Comparison of ENCODE assay signal across 18 mouse cellular contexts in genomic region chr4:111621865-111622264, GRCm38 (mm10).
DNase-seq lines count a peak whose midpoint lies in the region; ATAC-seq lines count a peak whose summit lies in the region.
"Had no signal": no experiment of that assay in that cellular context is flagged by ENCODE, and none has a peak within 500 bp of the region (broad histone marks: within the 10 kb centered on the region; RNA-seq: fewer than 3 reads in every experiment).

No protein-coding gene starts in this region.

- H3K27me3 ChIP-seq in forebrain, embryonic 13.5 days, result no peaks in the 10 kb centered on the region
- H3K27me3 ChIP-seq in forebrain, embryonic 11.5 days (ENCODE audit: control insufficient read depth, insufficient read depth, low read length), result no peaks in the 10 kb centered on the region
- no peaks in the 10 kb centered on the region for H3K27me3 ChIP-seq in hindbrain, embryonic 16.5 days (replicated peaks; ENCODE audit: control insufficient read depth, insufficient read depth, low read length)
- H3K27me3 ChIP-seq in hindbrain, embryonic 12.5 days, result no peaks in the 10 kb centered on the region
- H3K27me3 ChIP-seq: liver, embryonic 13.5 days; lung, embryonic 15.5 days; midbrain, embryonic 12.5 days; neural tube, embryonic 15.5 days had no signal

- H3K4me3 ChIP-seq in forebrain, embryonic 13.5 days, result no peak overlapping the region
- H3K4me3 ChIP-seq in forebrain, embryonic 11.5 days (ENCODE audit: low read depth, low read length), result no peak overlapping the region
- no peak overlapping the region for H3K4me3 ChIP-seq in hindbrain, embryonic 16.5 days (ENCODE audit: low read length)
- H3K4me3 ChIP-seq in hindbrain, embryonic 12.5 days, result no peak overlapping the region
- H3K4me3 ChIP-seq: liver, embryonic 13.5 days; lung, embryonic 15.5 days; midbrain, embryonic 12.5 days; neural tube, embryonic 15.5 days had no signal

- WGBS in forebrain, embryonic 13.5 days, result 48% methylated on average over 2 of the region's 2 CpGs
- 47% methylated on average over 2 of the region's 2 CpGs for WGBS in forebrain, embryonic 11.5 days
- WGBS in hindbrain, embryonic 16.5 days, result 28% methylated on average over 2 of the region's 2 CpGs
- WGBS in hindbrain, embryonic 12.5 days, result 53% methylated on average over 2 of the region's 2 CpGs

- H3K27ac ChIP-seq in forebrain, embryonic 13.5 days, result no peak overlapping the region
- H3K27ac ChIP-seq in forebrain, embryonic 11.5 days (ENCODE audit: low read depth, low read length), result no peak overlapping the region
- no peak overlapping the region for H3K27ac ChIP-seq in hindbrain, embryonic 16.5 days (ENCODE audit: low read depth, low read length)
- H3K27ac ChIP-seq in hindbrain, embryonic 12.5 days, result no peak overlapping the region
- H3K27ac ChIP-seq: liver, embryonic 13.5 days; lung, embryonic 15.5 days; midbrain, embryonic 12.5 days; neural tube, embryonic 15.5 days had no signal

- 0 out of 2 replicates have a peak, but pooled peaks have one; percentile 36 for ATAC-seq in forebrain, embryonic 13.5 days
- ATAC-seq in forebrain, embryonic 11.5 days (replicated peaks; ENCODE audit: low FRiP score), result no peak
- ATAC-seq in hindbrain, embryonic 16.5 days, result peak; percentile 68
- no peak for ATAC-seq in hindbrain, embryonic 12.5 days (ENCODE audit: low FRiP score)

- H3K36me3 ChIP-seq in forebrain, embryonic 13.5 days (ENCODE audit: poor library complexity, severe bottlenecking), result no peaks in the 10 kb centered on the region
- no peaks in the 10 kb centered on the region for H3K36me3 ChIP-seq in forebrain, embryonic 11.5 days (ENCODE audit: control insufficient read depth, insufficient read depth, low read length)
- no peaks in the 10 kb centered on the region for H3K36me3 ChIP-seq in hindbrain, embryonic 16.5 days (ENCODE audit: control insufficient read depth, insufficient read depth, low read length)
- no peaks in the 10 kb centered on the region for H3K36me3 ChIP-seq in hindbrain, embryonic 12.5 days
- H3K36me3 ChIP-seq: G1E; liver, embryonic 13.5 days; lung, embryonic 15.5 days; midbrain, embryonic 12.5 days; neural tube, embryonic 15.5 days had no signal

- H3K4me1 ChIP-seq in forebrain, embryonic 13.5 days, result no peaks in the 10 kb centered on the region; the same call in 1 of the 2 replicates
- no peaks in the 10 kb centered on the region for H3K4me1 ChIP-seq in forebrain, embryonic 11.5 days (replicated peaks; ENCODE audit: control insufficient read depth, insufficient read depth, low read length)
- H3K4me1 ChIP-seq in hindbrain, embryonic 16.5 days (ENCODE audit: control insufficient read depth, insufficient read depth, low read depth, low read length), result no peaks in the 10 kb centered on the region; the same call in 1 of the 2 replicates
- H3K4me1 ChIP-seq in hindbrain, embryonic 12.5 days, result 0 out of 2 replicates have a peak, but pooled peaks cover 2% of the 10 kb centered on the region
- H3K4me1 ChIP-seq: liver, embryonic 13.5 days; lung, embryonic 15.5 days; midbrain, embryonic 12.5 days; neural tube, embryonic 15.5 days had no signal

- DNase-seq in forebrain, embryonic 11.5 days (ENCODE audit: low spot score), result no peak
- DNase-seq in lung, postnatal 10 days, result peak; percentile 4
- DNase-seq in lung, postnatal 25 days (ENCODE audit: low spot score), result no peak
- peak; percentile 37 for DNase-seq in brain, adult 2 months (ENCODE audit: low read depth, low spot score)
- no peak for DNase-seq in gastrocnemius, postnatal 4 days (ENCODE audit: low spot score in 2 of 2)
- DNase-seq: adrenal gland, postnatal 14 days; cerebellum, adult 11-12 months; gastrocnemius, postnatal 14 days; kidney, adult 2 months; kidney, postnatal 10 days; liver, embryonic 13.5 days had no signal

- no peak overlapping the region for H3K4me2 ChIP-seq in forebrain, embryonic 13.5 days
- H3K4me2 ChIP-seq in forebrain, embryonic 11.5 days (ENCODE audit: low read depth, low read length, severe bottlenecking), result no peak overlapping the region
- no peak overlapping the region for H3K4me2 ChIP-seq in hindbrain, embryonic 16.5 days (ENCODE audit: low read length)
- no peak overlapping the region for H3K4me2 ChIP-seq in hindbrain, embryonic 12.5 days (replicated peaks)
- H3K4me2 ChIP-seq: liver, embryonic 13.5 days; lung, embryonic 15.5 days; midbrain, embryonic 12.5 days; neural tube, embryonic 15.5 days had no signal

- H3K9ac ChIP-seq in forebrain, embryonic 13.5 days, result no peak overlapping the region
- H3K9ac ChIP-seq in forebrain, embryonic 11.5 days (ENCODE audit: low read length), result no peak overlapping the region
- no peak overlapping the region for H3K9ac ChIP-seq in hindbrain, embryonic 16.5 days (ENCODE audit: low read depth, low read length)
- no peak overlapping the region for H3K9ac ChIP-seq in hindbrain, embryonic 12.5 days
- H3K9ac ChIP-seq: liver, embryonic 13.5 days; lung, embryonic 15.5 days; midbrain, embryonic 12.5 days; neural tube, embryonic 15.5 days had no signal

- H3K9me3 ChIP-seq in forebrain, embryonic 13.5 days (replicated peaks), result no peaks in the 10 kb centered on the region
- H3K9me3 ChIP-seq in forebrain, embryonic 11.5 days (ENCODE audit: control insufficient read depth, low read length), result no peaks in the 10 kb centered on the region
- H3K9me3 ChIP-seq in hindbrain, embryonic 16.5 days (ENCODE audit: control insufficient read depth, low read length), result no peaks in the 10 kb centered on the region
- H3K9me3 ChIP-seq in hindbrain, embryonic 12.5 days (replicated peaks), result no peaks in the 10 kb centered on the region
- H3K9me3 ChIP-seq: liver, embryonic 13.5 days; lung, embryonic 15.5 days; midbrain, embryonic 12.5 days; neural tube, embryonic 15.5 days had no signal

Comparison
In these comparisons a context has a peak if more than half of its experiments do, and no peak if none do; other contexts are left out.
1. ATAC-seq: peak in forebrain, embryonic 13.5 days (single experiment) and hindbrain, embryonic 16.5 days (single experiment); none in forebrain, embryonic 11.5 days (single experiment) and hindbrain, embryonic 12.5 days (single experiment).
2. DNase-seq: peak in lung, postnatal 10 days (single experiment) and brain, adult 2 months (single experiment); none in forebrain, embryonic 11.5 days (single experiment), lung, postnatal 25 days (single experiment) and gastrocnemius, postnatal 4 days (0 of 2).